Mouse (Mus musculus): Measurements from ENCODE around the gene Map4k1.
A peak's percentile ranks its signal among the peaks of the same experiment; 100 is the strongest.

Gene Map4k1

GRCm38 (mm10) chr7:28981651-28982273, at the start of gene Map4k1, which contains the start of gene Eif3k:
Map4k1 (plus strand) TSS chr7:28982050.
Eif3k (minus strand) TSS chr7:28981864.
- peak; percentile 97 for DNase-seq (ENCODE audit: low spot score in 2 of 2)

- no peak for DNase-seq (ENCODE audit: low spot score in 2 of 2)
Observed at GRCm38 (mm10) chr7:28932421-28933041, 49.3 kb upstream of the Map4k1 start.

- no peak for DNase-seq (ENCODE audit: low spot score in 2 of 2)
Observed at GRCm38 (mm10) chr7:28933825-28934224, 48.0 kb upstream of the Map4k1 start.

- DNase-seq (ENCODE audit: low spot score in 2 of 2), result no peak
Observed at GRCm38 (mm10) chr7:28936787-28937186, 45.1 kb upstream of the Map4k1 start.

- no peak for DNase-seq (ENCODE audit: low spot score in 2 of 2)
Observed at GRCm38 (mm10) chr7:28938654-28939053, 43.2 kb upstream of the Map4k1 start.

GRCm38 (mm10) chr7:28939418-28940183, 42.2 kb upstream of the Map4k1 start:
- DNase-seq (ENCODE audit: low spot score in 2 of 2), result no peak

- no peak for DNase-seq (ENCODE audit: low spot score in 2 of 2)
Observed at GRCm38 (mm10) chr7:28941129-28941528, 40.7 kb upstream of the Map4k1 start.

GRCm38 (mm10) chr7:28941542-28941941, 40.3 kb upstream of the Map4k1 start:
- no peak for DNase-seq (ENCODE audit: low spot score in 2 of 2)

- DNase-seq (ENCODE audit: low spot score in 2 of 2), result no peak
Observed at GRCm38 (mm10) chr7:28943451-28944180, 38.2 kb upstream of the Map4k1 start.

- DNase-seq (ENCODE audit: low spot score in 2 of 2), result no peak
Observed at GRCm38 (mm10) chr7:28944756-28945415, 37.0 kb upstream of the Map4k1 start.

GRCm38 (mm10) chr7:28945416-28946270, 36.2 kb upstream of the Map4k1 start:
- no peak for DNase-seq (ENCODE audit: low spot score in 2 of 2)

GRCm38 (mm10) chr7:28946271-28946610, 35.6 kb upstream of the Map4k1 start:
- DNase-seq (ENCODE audit: low spot score in 2 of 2), result no peak

- no peak for DNase-seq (ENCODE audit: low spot score in 2 of 2)
Observed at GRCm38 (mm10) chr7:28948746-28949145, 33.1 kb upstream of the Map4k1 start.

GRCm38 (mm10) chr7:28949298-28949697, 32.6 kb upstream of the Map4k1 start:
- no peak for DNase-seq (ENCODE audit: low spot score in 2 of 2)

GRCm38 (mm10) chr7:28950346-28951037, 31.4 kb upstream of the Map4k1 start:
- DNase-seq (ENCODE audit: low spot score in 2 of 2), result no peak

GRCm38 (mm10) chr7:28951764-28952163, 30.1 kb upstream of the Map4k1 start:
- no peak for DNase-seq (ENCODE audit: low spot score in 2 of 2)

- no peak for DNase-seq (ENCODE audit: low spot score in 2 of 2)
Observed at GRCm38 (mm10) chr7:28952786-28953185, 29.1 kb upstream of the Map4k1 start.

- DNase-seq (ENCODE audit: low spot score in 2 of 2), result no peak
Observed at GRCm38 (mm10) chr7:28953476-28954376, 28.1 kb upstream of the Map4k1 start.

GRCm38 (mm10) chr7:28954773-28955172, 27.1 kb upstream of the Map4k1 start:
- DNase-seq (ENCODE audit: low spot score in 2 of 2), result no peak
